Mouse (Mus musculus) forebrain, postnatal 0 days (tissue): ENCODE results near the gene Galc. TPM values are rescaled to one million over a fixed set of nuclear protein-coding genes. Genes with fewer than 3 reads are reported as not detected.

ENCODE experiments used
- ATAC-seq: fragments of 200-750 bp; cut with Nextera tagmentation; 2 replicates; pipeline ENCODE4 v1.8.0; 2017; ENCODE audit warnings: mild to moderate bottlenecking, moderate library complexity
- DNase-seq: peaks from one replicate; pipeline ENCODE4 v3.0.0-alpha.2; 2015
- H3K27ac ChIP-seq: fragments of 300-500 bp; sonication (generic); 2 replicates; pipeline ENCODE4 v1.5.1; 2014; ENCODE audit warnings: low read depth, mild to moderate bottlenecking, antibody characterized with exemption, low read length, moderate library complexity, mixed read lengths
- H3K27me3 ChIP-seq: fragments of 300-500 bp; sonication (generic); 2 replicates; pipeline ENCODE4 v1.6.1; 2014; ENCODE audit warnings: mild to moderate bottlenecking, low read length, mixed read lengths; ENCODE audit not compliant: insufficient read depth
- H3K36me3 ChIP-seq: fragments of 300-500 bp; sonication (generic); 2 replicates; pipeline ENCODE4 v1.6.1; 2014; ENCODE audit warnings: mild to moderate bottlenecking, moderate library complexity; ENCODE audit not compliant: insufficient read depth
- H3K4me1 ChIP-seq: fragments of 300-500 bp; sonication (generic); 2 replicates; pipeline ENCODE4 v1.6.1; 2014; ENCODE audit warnings: antibody characterized with exemption; ENCODE audit not compliant: insufficient read depth
- H3K4me2 ChIP-seq: fragments of 300-500 bp; sonication (generic); 2 replicates; pipeline ENCODE4 v1.6.1; 2014; ENCODE audit warnings: low read depth, mild to moderate bottlenecking, moderate library complexity
- H3K4me3 ChIP-seq: fragments of 300-500 bp; sonication (generic); 2 replicates; pipeline ENCODE4 v1.5.1; 2014; ENCODE audit warnings: low read depth, low read length, mixed read lengths
- H3K9ac ChIP-seq: fragments of 300-500 bp; sonication (generic); 2 replicates; pipeline ENCODE4 v1.6.1; 2014; ENCODE audit warnings: mild to moderate bottlenecking
- H3K9me3 ChIP-seq: fragments of 300-500 bp; sonication (generic); 2 replicates; pipeline ENCODE4 v1.6.1; 2016; ENCODE audit warnings: low read length
- CTCF ChIP-seq: sonication (generic); IDR thresholded peaks from 2 replicates; pipeline ENCODE4 v1.5.1; 2016; ENCODE audit warnings: antibody characterized with exemption, control low read depth, low read depth
- WGBS: fragments of 180-500 bp; shearing (Covaris S2); extraction: QIAGEN DNeasy Blood & Tissue Kit; methylation state at CpG from one replicate; pipeline ENCODE4 v1.1.7; 2014; 5-methylcytosine and 5-hydroxymethylcytosine counted together
- polyA plus RNA-seq: library from polyadenylated mRNA; unstranded; fragments of >200 nt; fragmentation: Nextera tagmentation; extraction: Ambion mirVana; gene quantifications from 2 replicates; pipeline ENCODE4 v1.2.1, GENCODE M21; 2015
- total RNA-seq: library from RNA; depleted of rRNA; stranded (reverse); fragments of >200 nt; gene quantifications from 2 replicates; pipeline ENCODE4 v1.2.3, GENCODE M21; 2014

Galc gene
- total and polyA plus RNA-seq, 2 experiments from 2014 or later, result 10.2 to 15.3 TPM

GRCm38 (mm10) chr12:98284477-98284876, 25.2 kb upstream of the Galc start:
- Histone ChIP-seq H3K4me2 (no peak overlapping the region), H3K27ac (no peak overlapping the region), H3K9me3 (no peaks in the 10 kb centered on the region), H3K36me3 (no peaks in the 10 kb centered on the region), H3K9ac (no peak overlapping the region), H3K4me1 (no peaks in the 10 kb centered on the region), H3K27me3 (no peaks in the 10 kb centered on the region), H3K4me3 (no peak overlapping the region)
- DNase-seq (no peak), ATAC-seq (no peak)
- WGBS, result 86% methylated on average over 3 of the region's 3 CpGs
- no peak for TF ChIP-seq CTCF

GRCm38 (mm10) chr12:98283487-98283860, 24.2 kb upstream of the Galc start:
- ATAC-seq (no peak), DNase-seq (no peak)
- H3K4me2 ChIP-seq, result no peak overlapping the region
- H3K36me3 ChIP-seq, result no peaks in the 10 kb centered on the region
- H3K4me1 ChIP-seq, result no peaks in the 10 kb centered on the region
- H3K9me3 ChIP-seq, result no peaks in the 10 kb centered on the region
- TF ChIP-seq CTCF, result peak; percentile 20; the same call in 1 of the 2 replicates
- WGBS, result 63% methylated on average over 3 of the region's 3 CpGs
- no peak overlapping the region for H3K27ac ChIP-seq
- H3K4me3 ChIP-seq, result no peak overlapping the region
- no peak overlapping the region for H3K9ac ChIP-seq
- H3K27me3 ChIP-seq, result no peaks in the 10 kb centered on the region

DNA sequence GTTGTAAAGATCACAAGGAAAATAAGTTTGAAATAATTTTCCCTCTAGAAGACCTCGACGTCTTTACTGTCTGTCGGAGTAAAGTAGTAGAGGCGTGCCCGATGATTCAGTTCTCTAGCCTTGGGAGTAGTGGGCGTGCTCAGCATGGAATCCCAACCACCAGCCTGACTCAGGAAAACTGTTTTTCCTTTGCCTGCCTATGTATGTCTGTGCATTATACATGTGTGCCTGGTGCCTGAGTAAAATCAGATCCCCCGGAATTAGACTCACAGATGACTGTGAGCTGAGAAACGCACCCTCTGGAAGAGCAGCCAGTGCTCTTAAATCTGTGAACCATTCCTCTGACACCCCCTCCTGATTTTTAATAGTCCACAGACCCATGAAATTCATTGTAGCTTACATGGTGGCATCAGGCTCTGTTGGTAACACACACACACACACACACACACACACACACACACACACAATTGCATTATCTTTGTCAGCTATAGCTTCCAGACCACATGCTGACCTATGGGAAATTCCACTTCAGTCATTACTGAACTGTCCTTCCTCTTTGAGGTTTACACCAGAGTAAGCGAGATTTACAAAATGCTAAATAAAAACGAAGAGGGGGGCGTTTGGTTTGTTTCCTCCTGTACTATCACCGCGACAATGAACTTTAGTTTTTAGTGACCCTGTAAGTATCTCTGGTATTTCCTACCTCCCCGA, 23.7 kb upstream of the Galc start:
- WGBS, result 77% methylated on average over 14 of the region's 14 CpGs

GRCm38 (mm10) chr12:98280996-98281395, 21.7 kb upstream of the Galc start:
- Histone ChIP-seq H3K4me2 (no peak overlapping the region), H3K27me3 (no peaks in the 10 kb centered on the region), H3K4me1 (no peaks in the 10 kb centered on the region), H3K4me3 (no peak overlapping the region), H3K27ac (no peak overlapping the region), H3K9me3 (no peaks in the 10 kb centered on the region), H3K36me3 (no peaks in the 10 kb centered on the region), H3K9ac (no peak overlapping the region)
- 60% methylated on average over 8 of the region's 8 CpGs for WGBS
- DNase-seq, result peak; percentile 8
- TF ChIP-seq CTCF, result no peak
- ATAC-seq, result no peak

More for the DNA sequence above, 23.7 kb upstream of the Galc start:
- Histone ChIP-seq H3K9me3 (no peaks in the 10 kb centered on the region), H3K27me3 (no peaks in the 10 kb centered on the region), H3K4me1 (no peaks in the 10 kb centered on the region), H3K4me3 (no peak overlapping the region), H3K36me3 (no peaks in the 10 kb centered on the region), H3K27ac (no peak overlapping the region), H3K4me2 (no peak overlapping the region), H3K9ac (no peak overlapping the region)
- 0 out of 2 replicates have a peak, but pooled peaks have one; percentile 16 for ATAC-seq
- peak; percentile 28 for DNase-seq
- TF ChIP-seq CTCF, result no peak

GRCm38 (mm10) chr12:98280530-98280929, 21.3 kb upstream of the Galc start:
- TF ChIP-seq CTCF, result peak; percentile 92
- H3K4me1 ChIP-seq, result no peaks in the 10 kb centered on the region
- H3K9me3 ChIP-seq, result no peaks in the 10 kb centered on the region
- H3K27me3 ChIP-seq, result no peaks in the 10 kb centered on the region
- no peak overlapping the region for H3K27ac ChIP-seq
- H3K36me3 ChIP-seq, result no peaks in the 10 kb centered on the region
- H3K9ac ChIP-seq, result no peak overlapping the region
- DNase-seq (peak; percentile 88), ATAC-seq (peak; percentile 74; the same call in 1 of the 2 replicates)
- WGBS, result 31% methylated on average over 5 of the region's 5 CpGs
- no peak overlapping the region for H3K4me3 ChIP-seq
- H3K4me2 ChIP-seq, result no peak overlapping the region

- ATAC-seq (no peak), DNase-seq (no peak)
- no peaks in the 10 kb centered on the region for H3K9me3 ChIP-seq
- no peaks in the 10 kb centered on the region for H3K36me3 ChIP-seq
- WGBS, result 71% methylated on average over 7 of the region's 7 CpGs
- H3K4me2 ChIP-seq, result no peak overlapping the region
- no peaks in the 10 kb centered on the region for H3K4me1 ChIP-seq
- no peak for TF ChIP-seq CTCF
- H3K27me3 ChIP-seq, result no peaks in the 10 kb centered on the region
- H3K4me3 ChIP-seq, result no peak overlapping the region
- no peak overlapping the region for H3K27ac ChIP-seq
- H3K9ac ChIP-seq, result no peak overlapping the region
Measured at GRCm38 (mm10) chr12:98272433-98272832, 13.2 kb upstream of the Galc start.

- no peak for DNase-seq
Measured at GRCm38 (mm10) chr12:98270810-98271566, 11.7 kb upstream of the Galc start.

More at GRCm38 (mm10) chr12:98270810-98271566, 11.7 kb upstream of the Galc start:
- H3K4me3 ChIP-seq, result no peak overlapping the region
- H3K27me3 ChIP-seq, result no peaks in the 10 kb centered on the region
- H3K9me3 ChIP-seq, result no peaks in the 10 kb centered on the region
- TF ChIP-seq CTCF, result no peak
- H3K36me3 ChIP-seq, result no peaks in the 10 kb centered on the region
- no peaks in the 10 kb centered on the region for H3K4me1 ChIP-seq
- H3K27ac ChIP-seq, result no peak overlapping the region
- no peak overlapping the region for H3K9ac ChIP-seq
- ATAC-seq, result no peak
- no peak overlapping the region for H3K4me2 ChIP-seq
- 60% methylated on average over 12 of the region's 12 CpGs for WGBS
